Mouse (Mus musculus) ovary, postnatal 36 days (tissue): ENCODE results near the gene Ppil1.
"Not testable (repeated sequence)": the region's sequence is repeated elsewhere in the genome, so short reads cannot be mapped to it uniquely, and the experiment has no call there.

Experiments used
- DNase-seq: peaks from one replicate; pipeline ENCODE4 v3.0.0; 2022; ENCODE audit warnings: low spot score, mixed read lengths

The Ppil1 gene

GRCm38 (mm10) chr17:29251608-29252390, 12.2 kb downstream of the Ppil1 start:
- peak; percentile 82 for DNase-seq

GRCm38 (mm10) chr17:29251006-29251405, 13.0 kb downstream of the Ppil1 start:
- not testable (repeated sequence) for DNase-seq

- DNase-seq, result peak; percentile 49
Measured at GRCm38 (mm10) chr17:29249512-29249911, 14.5 kb downstream of the Ppil1 start.

GRCm38 (mm10) chr17:29247881-29248280, 16.1 kb downstream of the Ppil1 start:
- no peak for DNase-seq

GRCm38 (mm10) chr17:29246602-29247001, 17.4 kb downstream of the Ppil1 start:
- no peak for DNase-seq

GRCm38 (mm10) chr17:29245725-29246124, 18.3 kb downstream of the Ppil1 start:
- no peak for DNase-seq

GRCm38 (mm10) chr17:29244912-29245311, 19.1 kb downstream of the Ppil1 start:
- DNase-seq, result no peak

- no peak for DNase-seq
Measured at GRCm38 (mm10) chr17:29238421-29238945, 25.5 kb downstream of the Ppil1 start.

GRCm38 (mm10) chr17:29237772-29238420, 26.1 kb downstream of the Ppil1 start, which contains the start of gene Cpne5:
Cpne5 (minus strand) TSS chr17:29238167.
- no peak for DNase-seq

GRCm38 (mm10) chr17:29237267-29237771, 26.7 kb downstream of the Ppil1 start:
- no peak for DNase-seq

GRCm38 (mm10) chr17:29236111-29236510, 27.9 kb downstream of the Ppil1 start:
- no peak for DNase-seq

- DNase-seq, result no peak
Measured at GRCm38 (mm10) chr17:29231109-29231508, 32.9 kb downstream of the Ppil1 start.

GRCm38 (mm10) chr17:29220631-29221030, 43.4 kb downstream of the Ppil1 start:
- DNase-seq, result no peak

GRCm38 (mm10) chr17:29218017-29218416, 46.0 kb downstream of the Ppil1 start:
- DNase-seq, result no peak

GRCm38 (mm10) chr17:29216078-29216477, 47.9 kb downstream of the Ppil1 start:
- DNase-seq, result no peak

GRCm38 (mm10) chr17:29214655-29215054, 49.3 kb downstream of the Ppil1 start:
- no peak for DNase-seq

- no peak for DNase-seq
Measured at GRCm38 (mm10) chr17:29214193-29214456, 49.9 kb downstream of the Ppil1 start.

GRCm38 (mm10) chr17:29213381-29214192, 50.4 kb downstream of the Ppil1 start:
- no peak for DNase-seq

- DNase-seq, result no peak
Measured at GRCm38 (mm10) chr17:29211836-29212235, 52.1 kb downstream of the Ppil1 start.

- no peak for DNase-seq
Measured at GRCm38 (mm10) chr17:29210037-29210436, 53.9 kb downstream of the Ppil1 start.

- no peak for DNase-seq
Measured at GRCm38 (mm10) chr17:29206052-29206451, 57.9 kb downstream of the Ppil1 start.

GRCm38 (mm10) chr17:29202604-29203003, 61.4 kb downstream of the Ppil1 start:
- DNase-seq, result no peak
